Mouse (Mus musculus) forebrain, embryonic 14.5 days (tissue): ENCODE data around the gene Anks1b. TPM values are rescaled to one million over a fixed set of nuclear protein-coding genes. Genes with fewer than 3 reads are reported as not detected.

Experiments used
- ATAC-seq: fragments of 200-750 bp; cut with Nextera tagmentation; 2 replicates; pipeline ENCODE4 v1.8.0; 2017; ENCODE audit warnings: mild to moderate bottlenecking, moderate library complexity
- DNase-seq: peaks from one replicate; pipeline ENCODE4 v3.0.0-alpha.2; 2015; ENCODE audit warnings: low spot score
- H3K27ac ChIP-seq: fragments of 300-500 bp; sonication (generic); 2 replicates; pipeline ENCODE4 v1.5.1; 2014; ENCODE audit warnings: low read depth, mild to moderate bottlenecking, control low read depth, low read length, moderate library complexity
- H3K27me3 ChIP-seq: fragments of 300-500 bp; sonication (generic); replicated peaks from 2 replicates; pipeline ENCODE4 v1.6.1; 2014; ENCODE audit warnings: low read length, control low read depth, mixed read lengths; ENCODE audit not compliant: control insufficient read depth, insufficient read depth
- H3K36me3 ChIP-seq: fragments of 300-500 bp; sonication (generic); 2 replicates; pipeline ENCODE4 v1.6.1; 2014; ENCODE audit warnings: low read length, control low read depth; ENCODE audit not compliant: control insufficient read depth, insufficient read depth
- H3K4me1 ChIP-seq: fragments of 300-500 bp; sonication (generic); 2 replicates; pipeline ENCODE4 v1.6.1; 2014; ENCODE audit warnings: antibody characterized with exemption, low read length, control low read depth; ENCODE audit not compliant: control insufficient read depth, insufficient read depth
- H3K4me2 ChIP-seq: fragments of 300-500 bp; sonication (generic); 2 replicates; pipeline ENCODE4 v1.6.1; 2014; ENCODE audit warnings: mild to moderate bottlenecking, control low read depth, low read length
- H3K4me3 ChIP-seq: fragments of 300-500 bp; sonication (generic); 2 replicates; pipeline ENCODE4 v1.5.1; 2014; ENCODE audit warnings: low read depth, low read length, control low read depth
- H3K9ac ChIP-seq: fragments of 300-500 bp; sonication (generic); 2 replicates; pipeline ENCODE4 v1.6.1; 2014; ENCODE audit warnings: mild to moderate bottlenecking, low read length, control low read depth, moderate library complexity
- H3K9me3 ChIP-seq: fragments of 300-500 bp; sonication (generic); replicated peaks from 2 replicates; pipeline ENCODE4 v1.6.1; 2016; ENCODE audit warnings: low read length, control low read depth, mixed read lengths; ENCODE audit not compliant: control insufficient read depth
- WGBS: fragments of 180-500 bp; shearing (Covaris S2); extraction: QIAGEN DNeasy Blood & Tissue Kit; methylation state at CpG from one replicate; pipeline ENCODE4 v1.1.7; 2014; 5-methylcytosine and 5-hydroxymethylcytosine counted together
- polyA plus RNA-seq: library from polyadenylated mRNA; unstranded; fragments of >200 nt; fragmentation: Nextera tagmentation; extraction: Ambion mirVana; gene quantifications from 2 replicates; pipeline ENCODE4 v1.2.1, GENCODE M21; 2014

Anks1b gene
- polyA plus RNA-seq, 1 experiment from 2014 or later = 36.0 TPM

- DNase-seq = peak; percentile 85
- no peak overlapping the region for H3K9ac ChIP-seq
- H3K9me3 ChIP-seq = no peaks in the 10 kb centered on the region
- H3K36me3 ChIP-seq = no peaks in the 10 kb centered on the region
- H3K27ac ChIP-seq = no peak overlapping the region
- WGBS = 23% methylated on average over 9 of the region's 9 CpGs
- H3K4me3 ChIP-seq = no peak overlapping the region
- 0 out of 2 replicates have a peak overlapping the region, but pooled peaks have one; percentile 1 for H3K4me2 ChIP-seq
- peak; percentile 84 for ATAC-seq
- peaks cover 18% of the 10 kb centered on the region for H3K27me3 ChIP-seq
- H3K4me1 ChIP-seq = peaks cover 10% of the 10 kb centered on the region
Observed at GRCm38 (mm10) chr10:90966821-90967220, 1093.5 kb downstream of the Anks1b start.

GRCm38 (mm10) chr10:90968247-90968646 is 1094.9 kb downstream of the Anks1b start:
- no peak for ATAC-seq
- 85% methylated on average over 10 of the region's 10 CpGs for WGBS

GRCm38 (mm10) chr10:90969355-90970174 is 1096.3 kb downstream of the Anks1b start:
- H3K4me3 ChIP-seq = peak overlapping the region; percentile 41
- H3K27me3 ChIP-seq = peaks cover 18% of the 10 kb centered on the region
- no peak overlapping the region for H3K27ac ChIP-seq
- DNase-seq = peak; percentile 48
- H3K4me2 ChIP-seq = peak overlapping the region; percentile 79
- H3K9me3 ChIP-seq = no peaks in the 10 kb centered on the region
- peak overlapping the region; percentile 54 for H3K9ac ChIP-seq
- H3K4me1 ChIP-seq = peaks cover 10% of the 10 kb centered on the region
- H3K36me3 ChIP-seq = no peaks in the 10 kb centered on the region
- WGBS = 3% methylated on average over 57 of the region's 72 CpGs
- peak; percentile 46 for ATAC-seq

More at GRCm38 (mm10) chr10:90968247-90968646, 1094.9 kb downstream of the Anks1b start:
- H3K4me1 ChIP-seq = peaks cover 10% of the 10 kb centered on the region
- H3K4me2 ChIP-seq = no peak overlapping the region
- no peak overlapping the region for H3K4me3 ChIP-seq
- DNase-seq = no peak
- no peak overlapping the region for H3K9ac ChIP-seq
- H3K9me3 ChIP-seq = no peaks in the 10 kb centered on the region
- no peak overlapping the region for H3K27ac ChIP-seq
- H3K36me3 ChIP-seq = no peaks in the 10 kb centered on the region
- peaks cover 18% of the 10 kb centered on the region for H3K27me3 ChIP-seq

- no peak for DNase-seq
- no peak overlapping the region for H3K4me3 ChIP-seq
- H3K4me2 ChIP-seq = no peak overlapping the region
- H3K9me3 ChIP-seq = no peaks in the 10 kb centered on the region
- 45% methylated on average over 4 of the region's 4 CpGs for WGBS
- H3K36me3 ChIP-seq = no peaks in the 10 kb centered on the region
- no peak overlapping the region for H3K27ac ChIP-seq
- H3K27me3 ChIP-seq = peaks cover 18% of the 10 kb centered on the region
- ATAC-seq = no peak
- no peak overlapping the region for H3K9ac ChIP-seq
- peaks cover 10% of the 10 kb centered on the region for H3K4me1 ChIP-seq
Observed at GRCm38 (mm10) chr10:90970560-90970959, 1097.3 kb downstream of the Anks1b start.

GRCm38 (mm10) chr10:90974084-90974483 is 1100.8 kb downstream of the Anks1b start:
- no peak overlapping the region for H3K9ac ChIP-seq
- H3K4me2 ChIP-seq = no peak overlapping the region
- 80% methylated on average over 2 of the region's 2 CpGs for WGBS
- DNase-seq (no peak), ATAC-seq (no peak)
- H3K27ac ChIP-seq = no peak overlapping the region
- H3K9me3 ChIP-seq = no peaks in the 10 kb centered on the region
- no peaks in the 10 kb centered on the region for H3K36me3 ChIP-seq
- no peak overlapping the region for H3K4me3 ChIP-seq
- H3K4me1 ChIP-seq = peaks cover 10% of the 10 kb centered on the region
- H3K27me3 ChIP-seq = peaks cover 2% of the 10 kb centered on the region; the same call in 1 of the 2 replicates

- Histone ChIP-seq H3K36me3 (no peaks in the 10 kb centered on the region), H3K4me1 (peaks cover 7% of the 10 kb centered on the region), H3K9ac (no peak overlapping the region), H3K4me3 (no peak overlapping the region), H3K4me2 (no peak overlapping the region), H3K27me3 (no peaks in the 10 kb centered on the region; the same call in 1 of the 2 replicates), H3K27ac (no peak overlapping the region), H3K9me3 (no peaks in the 10 kb centered on the region)
- 94% methylated on average over 6 of the region's 6 CpGs for WGBS
- DNase-seq = no peak
- ATAC-seq = no peak
Observed at GRCm38 (mm10) chr10:90974491-90974890, 1101.2 kb downstream of the Anks1b start.

GRCm38 (mm10) chr10:90981811-90982210 is 1108.5 kb downstream of the Anks1b start:
- ATAC-seq (no peak), DNase-seq (no peak)
- WGBS = 96% methylated on average over 4 of the region's 4 CpGs

GRCm38 (mm10) chr10:90983046-90983445 is 1109.7 kb downstream of the Anks1b start:
- ATAC-seq (no peak), DNase-seq (peak; percentile 33)
- Histone ChIP-seq H3K9ac (no peak overlapping the region), H3K4me2 (no peak overlapping the region), H3K4me1 (no peaks in the 10 kb centered on the region), H3K27me3 (no peaks in the 10 kb centered on the region), H3K36me3 (no peaks in the 10 kb centered on the region), H3K9me3 (no peaks in the 10 kb centered on the region), H3K4me3 (no peak overlapping the region), H3K27ac (no peak overlapping the region)
- WGBS = 84% methylated on average over 8 of the region's 8 CpGs

More at GRCm38 (mm10) chr10:90981811-90982210, 1108.5 kb downstream of the Anks1b start:
- no peak overlapping the region for H3K4me2 ChIP-seq
- no peaks in the 10 kb centered on the region for H3K27me3 ChIP-seq
- no peak overlapping the region for H3K4me3 ChIP-seq
- no peaks in the 10 kb centered on the region for H3K4me1 ChIP-seq
- H3K9ac ChIP-seq = no peak overlapping the region
- no peaks in the 10 kb centered on the region for H3K36me3 ChIP-seq
- H3K27ac ChIP-seq = no peak overlapping the region
- no peaks in the 10 kb centered on the region for H3K9me3 ChIP-seq

- Histone ChIP-seq H3K36me3 (peaks cover 15% of the 10 kb centered on the region), H3K27ac (no peak overlapping the region), H3K9ac (no peak overlapping the region), H3K27me3 (no peaks in the 10 kb centered on the region), H3K4me3 (no peak overlapping the region), H3K9me3 (no peaks in the 10 kb centered on the region), H3K4me1 (no peaks in the 10 kb centered on the region; the same call in 1 of the 2 replicates), H3K4me2 (no peak overlapping the region)
- WGBS = 89% methylated on average over 6 of the region's 6 CpGs
- no peak for ATAC-seq
- DNase-seq = no peak
Observed at GRCm38 (mm10) chr10:90990340-90990739, 1117.0 kb downstream of the Anks1b start.
